Mouse (Mus musculus) stomach, postnatal 0 days (tissue): ENCODE data around the gene Txndc12. TPM values are rescaled to one million over a fixed set of nuclear protein-coding genes. Genes with fewer than 3 reads are reported as not detected.

ENCODE experiments used
- ATAC-seq: fragments of 200-750 bp; cut with Nextera tagmentation; 2 replicates; pipeline ENCODE4 v1.8.0; 2017; ENCODE audit not compliant: low FRiP score, low TSS enrichment
- DNase-seq: peaks from one replicate; pipeline ENCODE4 v3.0.0-alpha.2; 2016; ENCODE audit warnings: low spot score
- H3K27ac ChIP-seq: fragments of 300-500 bp; sonication (generic); replicated peaks from 2 replicates; pipeline ENCODE4 v1.5.1; 2014; ENCODE audit warnings: mild to moderate bottlenecking, control low read depth
- H3K27me3 ChIP-seq: fragments of 300-500 bp; sonication (generic); 2 replicates; pipeline ENCODE4 v1.6.1; 2014; ENCODE audit warnings: low read length; ENCODE audit not compliant: control insufficient read depth, insufficient read depth
- H3K36me3 ChIP-seq: fragments of 300-500 bp; sonication (generic); 2 replicates; pipeline ENCODE4 v1.6.1; 2014; ENCODE audit warnings: low read length, mixed read lengths; ENCODE audit not compliant: control insufficient read depth, insufficient read depth
- H3K4me1 ChIP-seq: fragments of 300-500 bp; sonication (generic); replicated peaks from 2 replicates; pipeline ENCODE4 v1.6.1; 2014; ENCODE audit warnings: antibody characterized with exemption; ENCODE audit not compliant: control insufficient read depth, insufficient read depth
- H3K4me2 ChIP-seq: fragments of 300-500 bp; sonication (generic); replicated peaks from 2 replicates; pipeline ENCODE4 v1.6.1; 2014; ENCODE audit warnings: low read depth, mild to moderate bottlenecking, control low read depth, moderate library complexity
- H3K4me3 ChIP-seq: fragments of 300-500 bp; sonication (generic); 2 replicates; pipeline ENCODE4 v1.5.1; 2014; ENCODE audit warnings: low read depth, low read length, control low read depth
- H3K9ac ChIP-seq: fragments of 300-500 bp; sonication (generic); 2 replicates; pipeline ENCODE4 v1.6.1; 2014; ENCODE audit warnings: mild to moderate bottlenecking, low read length, control low read depth, mixed read lengths
- H3K9me3 ChIP-seq: fragments of 300-500 bp; sonication (generic); 2 replicates; pipeline ENCODE4 v1.6.1; 2016; ENCODE audit warnings: low read length; ENCODE audit not compliant: control insufficient read depth
- CTCF ChIP-seq: IDR thresholded peaks from 2 replicates; pipeline ENCODE4 v1.5.1; 2016; ENCODE audit warnings: antibody characterized with exemption, low read depth, mild to moderate bottlenecking, moderate library complexity
- EP300 ChIP-seq: optimal IDR thresholded peaks from 2 replicates; pipeline ENCODE3; 2016; ENCODE audit warnings: antibody characterized with exemption
- WGBS: fragments of 180-500 bp; shearing (Covaris S2); extraction: QIAGEN DNeasy Blood & Tissue Kit; methylation state at CpG from one replicate; pipeline ENCODE4 v1.1.7; 2014; 5-methylcytosine and 5-hydroxymethylcytosine counted together
- polyA plus RNA-seq: library from polyadenylated mRNA; unstranded; fragments of >200 nt; fragmentation: Nextera tagmentation; extraction: Ambion mirVana; gene quantifications from 2 replicates; pipeline ENCODE4 v1.2.1, GENCODE M21; 2015

Txndc12 gene
- polyA plus RNA-seq, 1 experiment from 2014 or later = 66.7 TPM

DNA sequence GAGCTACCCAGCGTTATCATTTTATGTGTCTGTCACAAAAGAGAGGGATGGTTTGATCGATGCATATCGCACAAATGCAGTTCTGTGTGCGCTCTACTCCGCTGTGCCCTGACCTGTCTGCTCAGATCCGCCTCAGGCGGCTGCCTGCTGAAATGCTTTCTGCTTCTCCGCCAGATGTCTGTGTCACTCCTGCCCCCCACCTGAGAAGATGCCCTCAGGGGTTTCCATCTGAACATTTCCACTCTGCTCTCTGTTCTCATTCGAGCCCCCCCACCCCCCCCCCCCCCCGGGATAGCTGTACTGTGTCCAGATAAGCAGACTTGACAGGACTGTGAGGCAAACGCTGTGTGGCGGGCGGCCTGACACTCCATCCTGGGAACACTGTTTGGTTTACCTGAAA, 49.4 kb downstream of the Txndc12 start:
- 53% methylated on average over 13 of the region's 13 CpGs for WGBS
- no peak for DNase-seq

DNA sequence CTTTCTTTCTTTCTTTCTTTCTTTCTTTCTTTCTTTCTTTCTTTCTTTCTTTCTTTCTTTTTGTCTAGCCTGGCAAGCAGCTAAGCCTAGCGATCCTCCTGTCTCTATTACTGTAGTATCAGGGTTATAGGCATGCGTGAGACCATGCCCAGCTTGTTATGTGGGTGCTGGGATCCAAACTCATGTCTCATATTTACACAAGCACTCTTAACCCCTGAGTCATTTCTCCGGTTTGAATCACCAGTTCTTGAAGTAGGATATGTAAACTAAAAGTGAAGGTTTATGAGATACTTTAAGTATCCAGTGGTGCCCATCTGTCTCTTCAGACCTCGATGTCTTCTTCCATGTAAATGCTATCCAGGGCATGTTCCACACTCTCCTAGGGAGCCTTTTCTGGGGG, 53.1 kb downstream of the Txndc12 start:
- H3K36me3 ChIP-seq = no peaks in the 10 kb centered on the region; the same call in 1 of the 2 replicates
- no peak overlapping the region for H3K4me2 ChIP-seq
- no peak for DNase-seq
- no peaks in the 10 kb centered on the region for H3K9me3 ChIP-seq
- H3K4me1 ChIP-seq = no peaks in the 10 kb centered on the region
- no peaks in the 10 kb centered on the region for H3K27me3 ChIP-seq
- H3K4me3 ChIP-seq = no peak overlapping the region
- no peak overlapping the region for H3K9ac ChIP-seq
- no peak for ATAC-seq
- TF ChIP-seq CTCF (no peak), EP300 (no peak)
- H3K27ac ChIP-seq = no peak overlapping the region
- WGBS = 49% methylated on average over 4 of the region's 4 CpGs

More for the DNA sequence above, 49.4 kb downstream of the Txndc12 start:
- Histone ChIP-seq H3K4me3 (no peak overlapping the region), H3K4me1 (no peaks in the 10 kb centered on the region), H3K27ac (no peak overlapping the region), H3K9ac (no peak overlapping the region), H3K4me2 (no peak overlapping the region), H3K27me3 (no peaks in the 10 kb centered on the region), H3K36me3 (no peaks in the 10 kb centered on the region), H3K9me3 (no peaks in the 10 kb centered on the region)
- ATAC-seq = no peak
- TF ChIP-seq EP300 (no peak), CTCF (no peak)

DNA sequence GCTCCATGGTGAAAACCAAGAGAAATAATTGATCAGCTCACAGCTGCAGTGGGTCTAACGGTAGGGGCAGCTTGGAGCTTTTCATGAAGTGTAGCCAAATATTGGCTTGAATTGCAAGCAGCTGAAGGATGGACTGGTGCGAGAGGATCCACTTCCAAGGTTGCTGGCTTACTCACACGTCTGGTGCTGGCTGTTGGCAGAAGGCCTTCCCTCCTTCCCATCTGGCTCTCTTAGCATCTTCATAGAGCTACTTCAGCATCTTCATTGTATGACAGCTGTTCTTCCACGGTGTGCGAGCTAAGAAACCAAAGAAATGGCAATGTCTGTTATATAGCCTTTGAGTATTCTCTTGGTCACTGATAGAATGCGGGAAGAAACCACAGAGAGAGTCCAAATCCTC, 56.5 kb downstream of the Txndc12 start:
- ATAC-seq (no peak), DNase-seq (no peak)
- H3K4me1 ChIP-seq = no peaks in the 10 kb centered on the region
- TF ChIP-seq CTCF = no peak
- TF ChIP-seq EP300 = no peak
- H3K4me3 ChIP-seq = no peak overlapping the region
- H3K27me3 ChIP-seq = no peaks in the 10 kb centered on the region
- WGBS = 87% methylated on average over 6 of the region's 6 CpGs
- no peak overlapping the region for H3K4me2 ChIP-seq
- H3K9ac ChIP-seq = no peak overlapping the region
- H3K27ac ChIP-seq = no peak overlapping the region
- no peaks in the 10 kb centered on the region; the same call in 1 of the 2 replicates for H3K36me3 ChIP-seq
- no peaks in the 10 kb centered on the region for H3K9me3 ChIP-seq

DNA sequence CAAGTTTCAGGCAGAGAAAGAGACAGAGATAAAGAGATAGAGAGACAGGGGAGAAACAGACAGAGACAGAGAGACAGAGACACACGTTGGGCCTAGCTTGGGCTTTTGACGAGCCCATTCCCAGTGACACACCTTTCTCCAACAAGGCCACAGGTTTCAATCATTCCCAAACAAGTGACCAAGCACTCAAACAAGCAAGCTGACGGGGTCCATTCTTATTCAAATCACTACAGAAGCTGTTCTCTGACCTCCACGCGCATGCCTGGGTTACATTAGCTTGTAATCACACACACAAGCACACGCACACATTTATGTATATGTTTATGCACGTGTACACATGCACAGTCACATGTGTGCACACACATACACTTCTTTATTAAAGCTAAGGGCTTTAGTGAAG, 66.0 kb downstream of the Txndc12 start:
- TF ChIP-seq EP300 (no peak), CTCF (no peak)
- no peak overlapping the region for H3K27ac ChIP-seq
- no peak for ATAC-seq
- WGBS = 79% methylated on average over 7 of the region's 7 CpGs
- no peak overlapping the region for H3K4me2 ChIP-seq
- H3K36me3 ChIP-seq = no peaks in the 10 kb centered on the region
- no peaks in the 10 kb centered on the region for H3K9me3 ChIP-seq
- H3K4me3 ChIP-seq = no peak overlapping the region
- H3K27me3 ChIP-seq = no peaks in the 10 kb centered on the region
- H3K4me1 ChIP-seq = no peaks in the 10 kb centered on the region
- no peak for DNase-seq
- H3K9ac ChIP-seq = no peak overlapping the region

DNA sequence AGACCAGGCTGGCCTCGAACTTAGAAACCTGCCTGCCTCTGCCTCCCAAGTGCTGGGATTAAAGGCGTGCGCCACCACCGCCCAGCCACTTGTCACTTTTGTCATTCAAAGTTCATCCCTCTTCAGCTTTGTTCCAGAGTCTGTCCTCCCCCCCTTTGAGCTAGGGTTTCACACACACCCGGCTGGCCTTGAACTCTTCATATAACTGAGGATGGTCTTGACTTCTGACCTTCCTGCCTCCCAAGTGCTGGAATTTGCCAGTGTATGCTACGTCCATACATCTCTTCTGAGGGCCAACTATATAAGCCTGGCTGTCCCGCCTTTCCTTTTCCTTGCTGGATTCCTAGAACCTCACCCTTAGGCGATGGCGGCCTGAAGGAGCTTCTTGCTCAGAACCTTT, 68.5 kb downstream of the Txndc12 start:
- no peak for DNase-seq
- no peaks in the 10 kb centered on the region for H3K9me3 ChIP-seq
- WGBS = 90% methylated on average over 9 of the region's 9 CpGs
- no peaks in the 10 kb centered on the region for H3K4me1 ChIP-seq
- H3K27ac ChIP-seq = no peak overlapping the region
- H3K27me3 ChIP-seq = no peaks in the 10 kb centered on the region
- no peak for ATAC-seq
- no peak for TF ChIP-seq EP300
- TF ChIP-seq CTCF = no peak
- no peak overlapping the region for H3K9ac ChIP-seq
- no peak overlapping the region for H3K4me2 ChIP-seq
- H3K36me3 ChIP-seq = no peaks in the 10 kb centered on the region
- no peak overlapping the region for H3K4me3 ChIP-seq

DNA sequence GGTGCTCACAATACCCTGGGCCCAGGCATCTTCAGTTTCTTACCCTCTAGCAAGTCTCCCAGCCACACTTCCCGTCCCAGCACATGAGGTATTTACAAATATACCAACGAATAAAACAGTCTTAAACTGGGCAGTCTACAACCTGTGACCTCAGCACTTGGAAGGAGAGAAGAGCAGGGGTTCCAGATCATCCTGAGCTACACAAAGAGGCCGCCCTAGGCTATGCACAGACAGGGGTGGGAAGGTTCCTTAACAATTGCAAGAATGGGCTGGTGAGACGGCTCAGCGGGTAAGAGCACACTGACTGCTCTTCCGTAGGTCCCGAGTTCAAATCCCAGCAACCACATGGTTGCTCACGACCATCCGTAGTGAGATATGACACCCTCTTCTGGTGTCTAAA, 68.9 kb downstream of the Txndc12 start:
- DNase-seq (no peak), ATAC-seq (no peak)
- H3K9ac ChIP-seq = no peak overlapping the region
- no peaks in the 10 kb centered on the region for H3K36me3 ChIP-seq
- WGBS = 90% methylated on average over 9 of the region's 9 CpGs
- H3K4me3 ChIP-seq = no peak overlapping the region
- TF ChIP-seq CTCF (no peak), EP300 (no peak)
- no peak overlapping the region for H3K27ac ChIP-seq
- H3K9me3 ChIP-seq = no peaks in the 10 kb centered on the region
- no peak overlapping the region for H3K4me2 ChIP-seq
- H3K4me1 ChIP-seq = no peaks in the 10 kb centered on the region
- no peaks in the 10 kb centered on the region for H3K27me3 ChIP-seq
